Mouse (Mus musculus) cerebellum, adult 9-10 months (tissue): ENCODE measurements around the gene Gm1527.
A peak's percentile ranks its signal among the peaks of the same experiment; 100 is the strongest.
"Not testable (repeated sequence)": the region's sequence is repeated elsewhere in the genome, so short reads cannot be mapped to it uniquely, and the experiment has no call there.

Experiments used
- DNase-seq: peaks from one replicate; pipeline ENCODE4 v3.0.0; 2022

Gm1527 gene

DNA sequence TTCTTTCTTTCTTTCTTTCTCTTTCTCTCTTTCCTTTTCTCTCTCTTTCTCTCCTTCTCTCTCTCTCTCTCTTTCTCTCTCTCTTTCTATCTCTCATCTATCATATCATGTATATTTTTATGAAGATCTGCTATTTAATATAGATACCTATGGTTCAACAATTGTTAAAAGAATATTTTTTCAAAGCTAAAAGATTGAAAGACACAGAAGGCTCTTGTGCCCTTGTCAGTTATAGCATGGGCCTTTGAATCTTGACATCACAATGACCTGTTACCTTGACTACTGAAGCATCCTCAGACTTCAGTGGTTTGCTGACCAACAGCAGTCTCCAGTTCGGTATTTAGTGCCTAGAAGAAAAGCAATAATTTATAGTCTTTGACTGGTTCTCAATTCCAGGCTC is at the start of gene Gm1527:
Gene Gm1527 (plus strand): TSS at position 301 of the 400 bp plus-strand sequence.
- no peak for DNase-seq

DNA sequence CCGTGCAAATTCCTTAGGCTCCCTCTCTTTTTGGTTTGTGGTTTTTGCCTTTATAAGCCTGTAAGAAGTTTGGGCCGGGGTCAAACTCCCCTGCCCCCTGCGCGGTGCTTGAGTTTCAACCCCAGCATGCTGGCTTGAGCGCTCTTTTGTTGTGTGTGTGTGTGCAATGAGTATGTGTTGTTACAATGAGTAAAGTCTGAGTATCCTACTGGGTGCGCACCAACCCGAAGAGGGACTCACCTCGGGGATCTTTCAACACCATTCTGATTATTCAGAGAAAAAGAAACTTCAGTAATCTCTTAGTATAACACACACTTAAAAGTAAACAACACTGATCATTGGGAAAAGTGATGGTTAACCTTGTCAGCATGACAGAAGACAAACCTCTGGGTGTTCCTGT is 49.2 kb upstream of the Gm1527 start:
- no peak for DNase-seq

DNA sequence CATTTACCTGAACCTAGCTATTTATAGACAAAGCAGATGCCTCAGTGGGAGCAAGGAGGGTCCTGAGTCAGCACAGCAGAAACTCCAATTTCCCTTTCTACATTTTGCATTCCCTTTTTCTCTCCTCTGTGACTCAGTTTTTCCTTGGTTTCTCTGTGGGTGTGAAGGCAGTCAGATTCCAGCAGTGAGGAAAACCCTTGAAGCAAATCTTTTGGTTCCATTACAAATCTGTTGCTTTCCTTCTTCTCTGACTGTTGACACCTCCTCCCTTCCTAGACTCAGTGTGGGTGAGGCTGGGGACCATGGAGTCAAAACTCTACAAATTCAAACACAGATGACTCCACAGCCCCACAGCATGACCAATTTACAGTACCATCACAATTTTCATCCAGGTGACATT is 45.3 kb upstream of the Gm1527 start:
- DNase-seq, result no peak

DNA sequence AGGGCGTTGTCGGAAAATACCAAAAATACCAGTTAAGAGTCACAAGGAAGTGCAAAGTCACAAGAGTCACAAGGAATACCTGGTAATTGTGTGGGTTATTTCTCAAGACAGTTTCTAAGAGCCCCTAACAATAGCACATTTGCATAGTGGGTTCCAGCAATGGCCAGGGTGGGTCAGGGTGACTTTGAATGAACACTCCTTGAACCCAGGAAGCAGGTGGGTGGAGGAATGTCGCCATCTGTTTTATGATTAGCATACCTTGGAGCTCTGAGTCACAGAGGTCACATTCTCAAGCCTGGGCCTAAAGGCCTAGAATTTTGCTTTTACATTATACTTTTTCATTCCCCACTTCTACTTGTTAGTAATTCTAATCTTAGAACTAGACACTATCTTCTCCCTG is 40.2 kb upstream of the Gm1527 start:
- not testable (repeated sequence) for DNase-seq

DNA sequence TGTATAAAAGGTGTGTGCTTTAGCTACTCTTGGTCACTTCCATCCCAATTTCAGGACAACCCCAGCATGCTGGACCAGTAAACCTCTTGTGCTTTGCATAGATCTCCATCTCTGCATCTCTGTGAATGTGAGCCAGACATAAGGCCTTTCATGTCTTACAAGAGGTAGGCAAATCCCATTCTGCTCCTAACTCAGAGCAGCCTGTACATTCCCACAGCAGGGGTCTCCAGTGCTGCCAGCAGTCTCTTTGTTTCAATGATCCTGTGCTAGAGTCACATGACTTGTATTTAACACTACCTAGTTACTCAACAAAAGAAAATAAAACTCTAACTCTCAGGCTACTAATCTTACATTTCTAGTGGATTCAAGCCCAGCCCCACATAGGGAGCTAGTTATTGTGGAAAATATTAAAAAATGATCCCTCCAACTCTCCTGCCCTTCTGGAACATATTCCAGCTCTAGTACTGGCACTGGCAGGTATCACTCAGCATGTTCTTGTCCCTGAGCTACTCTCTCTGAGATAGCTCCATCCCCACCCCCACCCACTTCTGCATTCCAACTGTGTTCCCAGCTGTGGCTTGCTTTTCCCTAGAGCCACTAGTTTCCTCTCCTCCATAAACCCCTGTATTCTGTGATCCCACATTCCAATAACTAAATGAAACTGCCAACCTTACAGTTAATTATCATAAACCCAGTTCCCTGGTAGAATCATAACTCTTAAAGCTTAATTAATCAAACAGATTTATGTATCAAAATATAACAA is 32.6 kb upstream of the Gm1527 start:
- DNase-seq, result not testable (repeated sequence)

DNA sequence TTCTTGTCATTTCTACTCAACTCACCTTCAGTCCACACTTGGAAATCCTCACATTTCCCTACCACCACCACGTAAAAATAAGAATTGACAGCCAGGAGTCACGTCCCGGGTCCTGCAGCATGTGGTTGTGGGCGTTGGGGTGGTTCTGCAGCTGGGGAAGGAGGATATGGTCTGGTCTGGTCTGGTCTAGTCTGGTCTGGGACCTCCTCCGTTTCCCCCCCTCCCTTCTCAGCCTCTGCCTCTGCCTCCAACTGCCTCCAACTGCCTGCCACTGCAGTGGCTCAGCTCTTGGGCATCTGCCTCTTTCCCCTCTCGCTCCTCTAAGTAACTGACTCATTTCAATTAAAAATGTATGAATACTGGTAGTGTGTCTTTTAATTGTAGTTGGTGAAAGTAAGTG is 4.5 kb downstream of the Gm1527 start:
- not testable (repeated sequence) for DNase-seq

DNA sequence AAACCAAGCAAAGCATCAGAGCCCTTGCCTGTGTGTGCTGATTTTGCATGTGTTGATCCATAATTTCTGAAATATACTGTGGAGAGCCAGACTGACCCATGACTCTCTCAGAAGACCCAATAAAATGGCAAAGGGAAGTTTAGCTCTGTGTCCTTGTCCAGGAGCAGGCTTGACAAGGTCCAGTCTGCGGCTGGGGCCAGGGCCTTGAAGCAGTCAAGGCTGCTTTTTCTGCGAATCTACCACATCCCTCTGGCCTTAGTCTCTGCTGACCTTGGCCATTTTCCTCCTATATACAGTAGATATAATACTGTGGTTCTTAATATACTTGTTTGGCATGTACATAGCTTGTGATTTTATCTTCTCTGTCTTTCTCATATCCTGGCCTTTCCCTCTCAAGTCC is 73.5 kb downstream of the Gm1527 start:
- DNase-seq, result no peak

DNA sequence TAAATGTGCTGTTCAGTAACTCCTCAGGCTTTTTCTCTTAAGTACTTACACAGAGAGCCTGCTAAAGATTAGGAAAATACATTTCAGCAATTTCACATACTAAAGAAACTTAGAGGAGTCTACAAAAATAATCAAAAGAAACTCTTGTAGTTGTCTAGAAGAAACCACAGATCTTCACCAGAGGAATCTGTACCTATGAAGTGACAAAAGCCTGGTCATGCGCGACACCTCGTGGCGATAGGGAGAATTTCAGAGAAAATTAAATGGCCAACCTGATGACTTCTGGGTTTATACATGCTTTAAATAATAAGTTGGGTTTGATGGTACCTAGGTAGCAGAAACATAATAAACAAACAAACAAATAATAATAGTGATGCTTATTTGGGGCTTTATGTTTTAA is 76.4 kb downstream of the Gm1527 start:
- peak; percentile 27 for DNase-seq
